Mouse (Mus musculus) CD4-positive helper T cell, adult 2 months (primary cell): ENCODE results near the gene Fam214a.

ENCODE experiments used
- DNase-seq: peaks from one replicate; pipeline ENCODE4 v3.0.0-alpha.2; 2012; ENCODE audit warnings: low read depth, missing footprints, low spot score

The Fam214a gene

GRCm38 (mm10) chr9:75025689-75026088 is 73.0 kb downstream of the Fam214a start:
- peak; percentile 28 for DNase-seq

- no peak for DNase-seq
These were observed 79.7 kb downstream of the Fam214a start for GRCm38 (mm10) chr9:75032408-75032807.

GRCm38 (mm10) chr9:75033141-75033540 is 80.5 kb downstream of the Fam214a start:
- peak; percentile 38 for DNase-seq

GRCm38 (mm10) chr9:75034691-75035090 is 82.0 kb downstream of the Fam214a start:
- DNase-seq = no peak

- no peak for DNase-seq
These were observed 83.3 kb downstream of the Fam214a start for GRCm38 (mm10) chr9:75035944-75036343.

GRCm38 (mm10) chr9:75037451-75038356 is 85.0 kb downstream of the Fam214a start, which contains the start of gene Arpp19:
Gene Arpp19 (plus strand): TSS chr9:75037614.
- peak; percentile 87 for DNase-seq

- no peak for DNase-seq
These were observed 85.6 kb downstream of the Fam214a start for GRCm38 (mm10) chr9:75038357-75038688.

GRCm38 (mm10) chr9:75040566-75040965 is 87.9 kb downstream of the Fam214a start:
- no peak for DNase-seq

- no peak for DNase-seq
These were observed 89.3 kb downstream of the Fam214a start for GRCm38 (mm10) chr9:75041840-75042525.

- no peak for DNase-seq
These were observed 90.5 kb downstream of the Fam214a start for GRCm38 (mm10) chr9:75043191-75043590.

- no peak for DNase-seq
These were observed 94.4 kb downstream of the Fam214a start for GRCm38 (mm10) chr9:75047079-75047478.

- DNase-seq = no peak
These were observed 96.4 kb downstream of the Fam214a start for GRCm38 (mm10) chr9:75049100-75049499.

GRCm38 (mm10) chr9:75050003-75050402 is 97.3 kb downstream of the Fam214a start:
- peak; percentile 71 for DNase-seq

GRCm38 (mm10) chr9:75051841-75052240 is 99.2 kb downstream of the Fam214a start:
- DNase-seq = no peak

- DNase-seq = no peak
These were observed 102.4 kb downstream of the Fam214a start for GRCm38 (mm10) chr9:75055046-75055445.

GRCm38 (mm10) chr9:75064678-75065331 is 112.1 kb downstream of the Fam214a start:
- DNase-seq = no peak

GRCm38 (mm10) chr9:75070457-75071028 is 117.9 kb downstream of the Fam214a start, which contains the start of gene Myo5a:
Gene Myo5a (plus strand): TSS chr9:75071015.
- no peak for DNase-seq

- DNase-seq = peak; percentile 89
These were observed 118.5 kb downstream of the Fam214a start for GRCm38 (mm10) chr9:75071029-75071705.

- peak; percentile 48 for DNase-seq
These were observed 119.1 kb downstream of the Fam214a start for GRCm38 (mm10) chr9:75071706-75072192.

GRCm38 (mm10) chr9:75072361-75072760 is 119.7 kb downstream of the Fam214a start:
- peak; percentile 5 for DNase-seq

- no peak for DNase-seq
These were observed 124.5 kb downstream of the Fam214a start for GRCm38 (mm10) chr9:75077191-75077590.
